Mouse (Mus musculus): ENCODE results near the gene Enox1.

Gene Enox1

DNA sequence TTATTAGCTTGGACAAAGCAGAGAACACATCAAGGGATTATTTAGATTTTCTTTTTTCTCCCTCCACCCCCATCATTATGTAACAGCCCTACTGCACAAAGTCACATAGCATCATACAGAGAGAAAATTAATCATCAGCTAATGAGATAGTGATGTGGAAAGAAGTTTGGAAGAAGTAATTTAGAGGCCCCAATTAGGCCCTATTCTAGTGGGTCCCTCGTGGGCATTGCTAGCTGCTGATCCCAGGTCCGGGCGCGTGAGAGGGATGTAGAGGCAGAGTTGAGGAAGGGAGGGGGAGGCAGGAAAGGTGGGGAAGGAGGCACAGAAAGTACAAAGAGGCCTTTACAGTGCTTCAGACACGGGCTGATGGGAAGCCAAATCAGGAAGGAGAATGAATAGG lies 407.4 kb downstream of the Enox1 start:
- in situ Hi-C loops (cut with MboI, MseI) = no loop called here

DNA sequence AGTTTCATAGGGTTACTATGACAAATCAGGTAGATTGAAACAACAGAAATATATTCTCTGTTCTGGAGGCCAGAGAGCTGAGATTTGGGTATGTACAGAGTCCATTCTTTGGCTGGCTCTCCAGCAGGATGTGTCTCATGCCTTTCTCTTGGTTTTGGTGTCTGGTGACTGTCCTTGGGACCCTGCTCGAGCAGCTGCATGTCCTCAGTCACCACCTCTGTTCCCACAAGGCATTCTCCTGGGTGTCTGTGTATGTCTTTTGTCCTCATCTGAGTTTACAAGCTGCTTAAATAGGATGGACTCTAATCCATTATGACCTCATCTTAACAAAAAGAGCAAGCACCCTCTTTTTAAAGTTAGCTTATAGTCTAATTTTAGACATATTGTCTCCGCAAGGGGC lies 410.6 kb downstream of the Enox1 start:
- in situ Hi-C loops (cut with MboI, MseI) = no loop called here

DNA sequence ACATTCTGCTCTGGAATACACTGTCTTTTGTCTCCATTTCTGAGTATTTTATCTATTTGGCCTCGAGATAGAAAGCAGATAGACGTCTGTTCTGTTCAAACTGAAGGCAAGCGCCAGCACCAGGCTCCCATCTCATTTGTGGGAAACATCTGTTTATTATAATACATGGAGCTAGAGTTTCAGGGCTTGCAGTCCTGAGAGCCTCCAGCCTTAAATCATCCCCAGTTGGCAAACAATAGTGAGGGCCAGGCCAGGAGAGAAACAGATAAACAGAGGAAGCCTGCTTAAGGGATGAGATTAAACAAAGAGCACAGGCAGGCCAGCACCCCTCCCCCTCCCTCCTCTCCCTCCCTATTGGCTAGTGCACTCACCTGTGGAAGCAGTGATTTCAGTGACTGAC lies 417.9 kb downstream of the Enox1 start:
- in situ Hi-C loops (cut with MboI, MseI) = no loop called here

DNA sequence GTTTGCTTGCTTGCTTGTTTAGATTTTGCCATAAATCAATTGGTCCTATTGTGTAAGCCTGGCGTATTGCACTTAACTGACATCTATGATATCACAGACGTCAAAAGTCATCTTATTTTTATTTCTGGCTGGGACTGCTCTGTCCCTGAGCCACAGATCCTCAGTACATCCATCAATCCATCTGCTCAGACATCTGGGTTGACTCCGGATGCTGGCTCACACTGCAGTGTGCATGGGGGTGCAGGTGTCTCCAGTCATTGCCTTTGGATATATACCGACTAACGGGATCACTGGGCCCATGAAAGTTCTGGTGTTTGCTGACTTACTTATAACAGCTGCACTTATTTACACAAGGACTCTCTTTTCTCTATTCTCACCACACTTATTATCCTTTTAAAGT lies 419.8 kb downstream of the Enox1 start:
- in situ Hi-C loops (cut with MboI, MseI) = no loop called here

DNA sequence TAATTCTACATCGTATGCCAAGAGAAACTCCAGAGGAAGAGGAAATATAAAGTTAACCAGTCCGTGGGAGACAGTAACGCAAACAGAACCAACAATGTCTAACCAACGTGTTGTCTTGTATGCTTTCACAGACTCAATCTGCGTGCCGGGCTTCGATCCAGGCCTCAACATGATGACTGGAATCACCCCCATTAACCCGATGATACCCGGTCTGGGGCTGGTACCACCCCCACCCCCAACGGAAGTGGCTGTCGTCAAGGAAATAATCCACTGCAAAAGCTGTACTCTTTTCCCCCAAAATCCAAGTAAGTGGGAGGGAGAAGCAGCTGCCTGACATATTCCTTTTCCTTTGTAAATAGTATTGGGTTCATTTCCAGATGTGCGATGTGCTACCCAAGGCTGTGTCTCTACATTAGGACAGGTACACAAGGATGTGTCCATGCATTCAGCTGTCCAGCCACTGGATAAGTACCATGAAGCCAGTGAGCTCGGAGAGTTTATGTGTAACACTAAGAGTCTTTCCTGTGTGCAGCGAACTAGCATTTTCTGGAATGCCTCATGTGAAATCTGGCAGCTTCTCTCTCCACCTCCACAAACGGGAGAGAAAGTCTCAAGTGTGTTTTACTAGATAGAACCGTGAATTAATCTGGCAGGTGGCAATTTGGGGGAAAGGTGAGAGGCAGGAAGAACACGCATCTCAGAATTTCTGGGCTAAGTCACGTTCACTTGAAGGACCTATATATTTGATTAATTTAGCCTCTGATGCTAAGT lies 421.1 kb downstream of the Enox1 start:
- in situ Hi-C loops (cut with MboI, MseI) = no loop called here

DNA sequence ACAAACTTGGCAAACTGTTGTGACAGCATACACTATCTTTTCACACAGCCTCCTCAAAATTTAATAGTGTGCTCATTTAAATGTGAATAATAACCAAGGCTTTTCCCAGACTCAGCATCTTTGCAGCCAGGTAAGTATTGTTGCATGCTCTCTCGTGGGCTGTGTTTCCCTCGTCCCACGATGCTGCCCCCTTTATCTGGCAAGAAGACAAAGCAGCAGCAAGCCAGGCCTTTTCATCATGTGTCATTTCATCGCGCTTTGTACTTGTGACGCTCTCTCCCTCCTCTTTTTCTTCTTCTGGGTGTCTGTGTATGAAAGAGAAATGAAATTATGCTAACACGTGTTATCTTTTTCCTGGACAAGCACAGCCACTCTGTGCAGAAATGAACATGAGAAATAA lies 421.8 kb downstream of the Enox1 start:
- in situ Hi-C loops (cut with MboI, MseI) = no loop called here

DNA sequence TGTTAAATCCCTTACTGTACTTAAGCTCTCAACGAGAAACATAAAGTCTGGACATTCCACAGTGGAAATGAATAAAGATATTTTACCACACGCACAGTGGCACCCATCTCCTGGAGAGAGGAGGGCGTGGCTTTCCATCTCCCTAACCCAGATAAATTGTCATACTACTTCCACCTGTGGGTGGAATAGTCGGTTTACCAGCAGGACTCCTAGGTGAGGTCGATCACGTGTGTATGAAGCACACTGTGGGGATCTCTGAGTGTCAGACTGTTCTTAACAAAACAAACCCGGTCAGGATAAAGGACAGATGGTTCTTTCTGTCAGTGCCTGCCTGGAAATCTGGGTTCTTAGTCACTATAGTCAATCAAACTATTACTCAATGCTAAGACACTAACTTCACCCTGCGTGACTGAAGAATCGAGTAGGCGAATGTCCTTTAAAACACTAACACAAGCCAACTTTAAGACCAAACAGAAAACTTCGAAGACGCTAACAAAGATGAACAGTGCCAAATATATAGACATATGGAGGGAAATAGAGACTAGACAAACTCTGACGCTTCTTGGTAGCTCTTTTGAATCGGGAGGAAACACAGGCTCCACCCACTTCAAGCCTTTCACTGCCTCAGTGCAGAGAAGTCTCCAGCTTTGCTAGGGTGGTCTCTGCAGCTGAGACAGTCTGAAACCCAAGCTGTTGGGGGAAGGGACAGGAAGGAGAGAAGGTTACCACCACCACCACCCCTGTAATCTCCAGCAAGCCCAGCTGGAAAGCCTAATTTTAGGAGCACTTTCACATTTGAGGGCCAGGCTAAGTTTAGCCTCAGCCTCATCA lies 423.8 kb downstream of the Enox1 start:
- in situ Hi-C loops (cut with MboI, MseI) = no loop called here

DNA sequence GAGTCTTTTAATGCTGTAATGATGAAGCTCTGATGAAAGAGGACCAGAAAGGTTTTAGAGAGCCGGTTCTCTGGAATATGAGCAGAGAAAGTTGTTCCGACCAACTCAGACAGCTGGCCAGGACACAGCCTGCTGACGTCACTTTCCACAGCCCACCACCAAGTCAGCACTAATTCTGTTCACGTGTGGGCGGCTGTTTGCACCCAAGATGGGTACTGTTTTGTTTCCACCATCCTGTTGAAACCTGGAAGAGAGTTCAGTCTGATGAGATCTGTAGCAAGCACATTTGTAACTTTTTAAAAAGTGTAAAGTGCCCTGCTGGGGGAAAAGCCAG lies 424.3 kb downstream of the Enox1 start:
- in situ Hi-C loops (cut with MboI, MseI) = no loop called here

DNA sequence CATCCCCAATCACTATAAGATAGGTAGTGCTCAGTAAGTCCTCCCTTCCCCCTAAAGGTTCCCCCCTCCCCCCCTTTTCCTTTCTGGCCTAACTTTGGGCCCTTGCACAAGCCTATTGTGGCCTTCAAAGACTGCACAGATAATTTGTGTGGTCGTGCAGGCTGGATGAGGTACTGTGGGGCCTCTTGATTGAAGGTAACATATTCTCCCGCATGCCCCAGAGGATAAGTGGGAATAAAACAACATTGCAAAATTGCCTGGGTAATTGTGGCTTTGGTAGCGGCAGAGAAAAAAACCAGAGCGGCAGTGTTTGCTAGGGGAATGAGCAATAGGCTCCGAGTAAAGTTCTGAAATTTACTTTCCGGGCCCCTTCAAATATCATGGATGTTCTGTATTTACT lies 425.1 kb downstream of the Enox1 start:
- in situ Hi-C loops (cut with MboI, MseI) = no loop called here

DNA sequence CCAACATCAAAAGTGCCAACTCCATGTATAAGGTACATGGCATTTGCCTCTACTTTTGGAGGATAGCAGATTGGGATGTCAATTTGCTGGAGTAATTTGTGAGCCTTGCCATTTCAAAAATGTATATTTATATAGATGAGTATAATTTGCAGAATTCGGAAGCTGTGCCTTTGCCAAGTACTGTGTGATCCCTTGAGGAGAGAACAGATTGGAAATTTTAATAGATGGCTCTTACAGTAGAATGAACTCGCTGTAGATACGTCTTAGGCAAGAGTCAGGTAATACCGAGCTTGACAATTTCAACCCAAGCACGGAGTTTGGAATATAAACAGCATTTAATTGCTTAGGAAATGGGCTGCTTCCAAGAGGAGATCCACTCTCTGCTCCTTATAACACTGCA lies 427.9 kb downstream of the Enox1 start:
- in situ Hi-C loops (cut with MboI, MseI) = no loop called here

DNA sequence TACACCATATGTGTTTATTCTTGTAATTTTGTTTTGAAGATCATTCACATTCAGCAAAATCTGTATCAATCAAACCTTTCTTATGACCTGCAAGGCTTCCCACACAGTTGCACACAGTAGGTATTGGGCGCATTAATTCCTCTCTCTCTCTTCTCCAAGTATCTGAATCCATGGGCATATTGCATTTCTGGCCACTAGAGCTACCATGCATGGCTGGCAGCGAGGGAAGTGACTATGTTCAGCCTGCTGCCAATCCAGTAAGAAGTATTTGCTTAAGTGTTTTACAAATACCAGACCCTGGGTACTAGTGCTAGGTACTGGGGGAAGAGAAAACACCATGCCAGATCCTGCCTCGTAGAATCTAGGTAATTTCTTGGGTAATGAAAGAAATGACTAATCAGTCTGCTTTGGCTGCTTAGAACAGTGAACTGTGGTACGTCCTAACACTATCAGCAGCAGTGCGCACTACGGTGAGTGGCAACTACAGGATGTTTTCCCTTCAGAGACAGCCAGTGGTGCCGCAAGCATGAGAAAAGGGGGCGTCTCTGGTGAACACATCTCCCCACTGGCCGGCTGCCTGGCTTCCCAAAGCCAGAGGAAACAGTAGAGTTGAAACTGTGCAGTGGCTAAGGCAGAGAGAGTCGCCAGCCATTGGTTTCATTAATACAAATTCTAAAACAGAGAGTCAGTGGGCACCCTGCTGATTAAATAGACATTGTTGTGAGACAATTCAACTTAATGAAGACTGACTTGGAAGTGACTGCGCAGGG lies 428.7 kb downstream of the Enox1 start:
- in situ Hi-C loops (cut with MboI, MseI) = no loop called here

DNA sequence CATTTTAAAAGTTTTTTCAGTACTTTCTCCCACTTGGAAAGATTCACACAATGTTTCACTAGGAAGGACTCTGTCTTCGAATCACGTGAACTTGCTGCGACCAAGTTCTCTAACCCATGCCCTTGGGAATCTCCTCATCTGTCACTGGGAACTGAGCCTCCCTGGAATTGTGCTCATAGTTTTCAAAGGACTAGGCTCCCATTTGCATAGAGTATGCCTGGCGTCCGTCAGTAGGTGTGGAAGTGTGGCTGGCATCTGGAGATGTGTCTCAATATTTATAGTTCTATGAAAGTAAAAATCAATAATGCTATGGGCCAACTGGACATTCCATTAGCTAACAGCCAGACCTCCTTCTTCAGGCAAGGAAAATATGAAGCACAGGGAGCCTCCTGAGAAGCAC lies 429.5 kb downstream of the Enox1 start:
- in situ Hi-C loops (cut with MboI, MseI) = no loop called here

DNA sequence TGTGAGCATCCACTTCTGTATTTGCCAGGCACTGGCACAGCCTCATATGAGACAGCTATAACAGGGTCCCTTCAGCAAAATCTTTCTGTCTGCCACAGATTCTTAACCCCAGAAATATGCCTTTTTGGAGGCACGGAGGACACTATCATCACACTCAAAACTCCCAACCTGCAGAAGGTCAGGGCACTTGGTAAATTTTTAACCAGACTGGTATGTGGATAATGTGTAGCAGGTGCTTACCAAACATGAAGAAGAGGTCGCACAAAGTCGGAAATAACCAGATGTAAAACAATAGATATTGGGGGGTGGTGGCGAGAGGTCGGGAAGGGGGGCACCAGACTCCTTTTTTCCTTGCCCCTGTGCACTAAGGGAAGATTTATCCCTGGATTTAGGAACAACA lies 430.6 kb downstream of the Enox1 start:
- in situ Hi-C loops (cut with MboI, MseI) = no loop called here

DNA sequence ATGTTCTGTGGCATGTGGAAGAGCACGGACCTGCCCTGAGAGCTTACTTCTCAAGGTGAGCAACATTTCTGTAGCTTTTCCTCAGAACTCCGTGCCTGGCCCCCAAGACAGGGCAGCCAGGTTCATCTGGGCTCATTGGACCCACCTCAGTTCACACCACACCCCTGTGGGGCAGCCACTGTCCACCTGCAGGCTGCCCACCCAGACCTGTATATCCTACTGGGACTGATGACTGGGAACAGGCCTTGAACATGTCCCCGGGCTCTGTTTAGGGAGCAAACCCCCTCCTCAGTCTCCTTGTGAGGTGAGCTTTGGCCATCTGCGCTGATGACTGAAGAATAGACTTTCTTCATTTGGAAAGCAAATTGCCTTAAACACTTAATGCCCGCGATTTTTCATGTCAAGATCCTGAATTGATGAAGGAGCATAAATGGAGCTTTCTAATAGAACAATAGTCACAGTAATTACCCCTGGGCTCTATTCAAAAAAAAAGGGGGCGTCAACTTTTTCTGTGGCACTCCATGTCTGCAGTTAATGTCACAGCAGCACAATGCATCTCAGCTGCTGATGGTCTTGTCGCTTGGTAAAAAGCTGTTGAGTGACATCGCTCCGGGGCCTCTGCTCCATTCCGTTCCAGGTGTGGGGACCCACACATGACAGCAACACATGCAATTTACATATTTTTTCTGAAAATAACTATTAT lies 436.7 kb downstream of the Enox1 start:
- in situ Hi-C loops (cut with MboI, MseI) = no loop called here

DNA sequence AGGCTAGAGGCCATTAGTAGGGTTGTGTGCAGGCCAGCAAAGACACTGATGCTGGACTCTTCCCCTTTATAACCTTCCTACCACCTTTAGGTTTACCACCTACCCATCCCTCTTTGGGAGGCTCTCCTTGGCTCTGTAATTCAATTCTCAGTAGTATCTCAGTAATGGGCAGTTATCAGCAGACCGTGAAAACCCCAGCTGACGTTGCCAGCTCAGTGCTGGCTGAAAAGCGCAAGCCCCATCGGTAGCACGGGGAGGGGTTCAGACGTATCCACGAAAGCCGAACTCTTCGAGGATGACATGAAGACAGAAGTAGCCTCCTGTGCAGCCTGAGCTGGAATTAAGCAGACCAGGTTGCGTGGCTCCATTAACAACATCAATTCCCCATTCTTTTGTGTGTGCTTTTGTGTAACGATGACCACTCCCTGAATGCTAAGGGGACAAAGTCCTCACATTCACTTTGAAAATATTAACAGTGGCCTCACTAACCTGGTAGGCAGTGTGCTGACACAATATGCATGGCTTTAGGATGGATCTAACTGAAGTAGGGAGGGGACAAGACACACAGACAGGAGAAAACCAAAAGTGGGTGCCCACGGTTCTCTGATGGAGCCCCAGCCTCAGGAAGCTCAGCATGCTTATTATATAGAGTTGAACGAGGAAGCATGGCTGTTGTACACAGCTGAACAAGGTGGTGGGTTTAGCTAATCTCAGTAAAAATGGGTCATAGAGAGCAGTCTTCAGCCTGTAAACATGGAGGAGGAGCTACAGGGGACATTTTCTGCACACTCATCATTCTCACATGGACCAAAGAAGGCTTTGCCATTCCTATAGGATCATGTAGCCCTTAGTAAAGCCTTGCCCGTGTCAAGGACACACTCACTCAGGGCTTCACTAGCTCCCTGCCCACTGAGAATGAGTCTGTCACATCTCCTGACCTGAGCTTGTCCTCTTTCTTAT lies 439.9 kb downstream of the Enox1 start:
- in situ Hi-C loops (cut with MboI, MseI) = no loop called here

DNA sequence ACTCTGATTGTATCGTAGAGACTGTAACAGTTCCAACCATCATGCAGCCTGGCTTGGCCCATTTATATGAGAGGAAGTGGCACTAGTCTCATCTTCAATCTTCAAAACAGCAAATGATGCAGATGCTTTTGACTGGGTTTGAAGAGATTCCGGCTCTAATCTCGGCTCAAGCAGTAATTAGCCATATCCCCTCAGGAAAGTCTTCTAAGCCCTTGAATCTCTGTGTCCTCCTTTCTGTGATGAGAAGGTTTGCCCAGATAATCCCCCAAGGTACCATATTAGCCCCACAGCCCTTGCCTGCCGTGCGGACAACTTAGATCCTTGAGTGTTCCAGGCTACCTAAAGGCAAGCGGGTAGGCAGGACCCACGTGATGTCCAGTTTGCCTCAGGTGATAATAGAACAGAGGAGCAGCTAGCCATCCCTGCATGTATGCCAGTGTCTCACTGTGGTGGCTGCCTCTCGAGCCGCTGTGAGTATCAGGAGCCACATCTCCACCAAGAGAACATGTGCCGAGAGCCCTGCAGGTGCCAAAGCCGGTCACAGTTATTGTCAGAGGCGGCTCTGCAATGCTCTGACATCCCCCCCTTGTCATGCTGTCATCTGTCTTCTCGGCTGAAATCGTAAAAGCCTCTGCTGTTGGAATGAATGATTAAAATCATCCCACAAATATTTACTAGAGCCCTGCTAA lies 442.6 kb downstream of the Enox1 start:
- in situ Hi-C loops (cut with MboI, MseI) = no loop called here

DNA sequence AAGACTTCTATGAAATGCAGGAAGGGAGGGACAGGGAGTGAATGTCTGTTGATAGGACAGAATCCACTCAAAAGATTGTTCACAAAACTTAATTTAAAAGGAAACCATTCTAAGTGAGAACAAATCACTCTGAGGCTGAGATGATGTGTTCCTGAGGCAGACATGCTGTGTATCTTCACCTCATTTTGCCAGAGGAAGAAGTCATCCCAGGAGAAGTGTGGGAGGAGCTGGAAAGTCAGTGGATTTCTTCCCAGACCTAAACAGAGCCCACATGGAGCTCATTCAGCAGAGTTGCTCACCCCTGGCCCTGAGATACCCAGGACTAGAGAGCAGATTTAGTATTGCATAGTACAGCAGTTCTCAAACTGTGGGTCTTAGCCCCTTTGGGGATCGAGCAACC lies 444.2 kb downstream of the Enox1 start:
- in situ Hi-C loops (cut with MboI, MseI) = no loop called here

DNA sequence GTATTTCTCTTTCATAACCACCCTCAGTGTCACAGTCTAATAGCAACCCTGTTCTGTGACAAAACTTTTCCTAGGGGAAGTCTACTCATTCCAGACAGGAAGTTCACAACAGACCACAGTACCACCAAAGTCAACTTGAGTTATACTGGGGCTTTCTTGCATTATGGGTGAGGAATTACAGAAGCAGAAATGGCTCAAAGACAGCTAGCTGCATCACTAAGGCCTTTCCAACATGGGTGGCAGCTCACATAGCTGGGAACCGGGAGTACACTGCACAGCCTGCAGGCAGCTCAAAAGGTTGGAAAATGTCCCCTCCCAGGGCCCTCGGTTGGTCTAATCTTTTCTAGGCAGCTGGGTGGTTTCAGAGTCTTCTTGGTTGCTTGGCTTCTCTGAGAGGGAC lies 444.9 kb downstream of the Enox1 start:
- in situ Hi-C loops (cut with MboI, MseI) = no loop called here

DNA sequence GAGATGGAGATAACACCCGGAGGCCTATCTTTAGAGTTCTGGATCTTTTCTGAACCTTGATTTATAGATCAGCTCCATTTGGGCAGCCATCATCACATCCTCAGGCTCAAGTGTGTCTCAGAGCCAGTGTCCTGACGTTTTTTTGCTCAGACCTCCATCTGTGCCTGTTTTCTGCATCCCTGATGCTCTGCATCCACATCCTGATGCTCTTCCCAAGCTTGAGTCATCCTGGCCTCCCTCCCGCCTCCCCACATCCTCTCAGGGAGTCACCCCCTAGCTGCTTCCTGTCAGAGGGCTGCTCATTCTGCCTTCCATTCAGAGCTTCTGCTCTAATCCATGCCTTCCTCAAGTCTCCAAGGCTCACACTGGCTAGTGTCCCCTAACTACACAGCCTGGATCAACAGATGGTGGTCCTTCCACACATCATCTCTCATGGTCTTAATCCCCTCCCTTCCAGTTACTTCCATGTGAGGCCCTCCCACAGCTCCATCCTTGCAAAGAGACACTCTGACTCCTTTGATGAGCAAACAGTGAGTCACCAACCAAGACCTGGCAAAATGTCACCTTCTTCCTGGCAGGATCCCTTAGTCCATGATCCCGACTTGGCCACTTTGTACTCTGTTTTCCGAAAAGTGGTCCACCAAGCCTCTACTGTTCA lies 451.7 kb downstream of the Enox1 start:
- in situ Hi-C loops (cut with MboI, MseI) = no loop called here

DNA sequence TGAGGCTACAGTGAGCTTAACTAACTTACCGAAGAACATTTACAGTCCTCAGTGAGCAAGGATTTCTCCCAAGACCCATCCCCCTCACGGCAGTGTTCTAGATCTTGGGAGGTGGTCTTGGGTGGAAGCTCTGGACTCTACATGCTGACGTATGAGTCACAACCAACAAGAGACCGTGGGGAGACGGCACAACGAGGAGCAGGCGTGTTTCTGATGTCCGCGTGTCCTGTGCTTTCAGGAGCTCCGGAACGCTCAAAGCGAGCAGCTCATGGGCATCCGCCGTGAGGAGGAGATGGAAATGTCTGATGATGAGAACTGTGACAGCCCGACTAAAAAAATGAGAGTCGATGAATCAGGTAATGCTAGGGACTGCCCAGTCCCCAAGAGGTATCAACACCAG lies 458.6 kb downstream of the Enox1 start:
- in situ Hi-C loops (cut with MboI, MseI) = no loop called here
